Mouse (Mus musculus): Measurements from ENCODE around the gene Ndufa4.
"Not testable (repeated sequence)": the region's sequence is repeated elsewhere in the genome, so short reads cannot be mapped to it uniquely, and the experiment has no call there.

The Ndufa4 gene

DNA sequence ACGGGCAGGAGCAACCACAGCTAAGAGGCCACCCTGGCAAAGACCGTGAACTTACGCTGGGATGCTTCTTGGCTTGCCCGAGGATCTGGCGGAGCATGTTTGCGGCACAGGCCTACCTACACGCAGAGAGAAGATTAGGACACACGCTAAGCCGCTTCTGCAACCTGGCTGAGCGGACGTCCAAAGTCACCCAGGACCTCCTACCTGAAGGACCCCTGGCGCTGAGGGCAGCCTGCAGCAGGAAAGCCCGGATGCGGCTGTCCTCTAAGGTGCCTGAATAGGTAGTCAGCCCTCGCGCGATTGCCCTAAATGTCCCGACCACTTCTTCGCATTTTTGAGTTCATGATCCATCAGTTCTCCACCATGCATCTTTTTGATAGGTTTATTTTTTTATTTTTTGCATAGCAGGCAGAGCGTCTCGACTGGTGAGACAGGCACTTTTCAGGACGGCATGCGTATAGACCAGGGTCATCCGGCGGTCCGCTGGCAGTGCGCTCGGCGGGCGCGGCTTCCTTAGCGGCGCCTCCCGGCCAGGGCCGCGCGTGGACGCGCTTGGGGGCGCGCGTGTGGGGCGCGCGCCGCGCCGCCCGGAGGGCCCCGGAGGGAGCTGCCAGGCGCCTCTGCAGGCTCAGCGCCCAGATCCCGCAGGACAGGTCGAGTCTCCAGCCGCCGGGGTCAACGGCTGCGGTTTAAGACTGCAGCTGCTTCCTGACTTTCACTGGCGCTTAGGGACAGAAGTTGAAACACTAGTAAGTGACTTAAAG, at the start of gene Ndufa4, which contains the start of gene Phf14:
TSS of gene Ndufa4 (minus strand) at position 229 of the 764 bp plus-strand sequence.
TSS of gene Phf14 (plus strand) at position 541 of the 764 bp plus-strand sequence.
- peak; percentile 88 for DNase-seq (ENCODE audit: low spot score)

DNA sequence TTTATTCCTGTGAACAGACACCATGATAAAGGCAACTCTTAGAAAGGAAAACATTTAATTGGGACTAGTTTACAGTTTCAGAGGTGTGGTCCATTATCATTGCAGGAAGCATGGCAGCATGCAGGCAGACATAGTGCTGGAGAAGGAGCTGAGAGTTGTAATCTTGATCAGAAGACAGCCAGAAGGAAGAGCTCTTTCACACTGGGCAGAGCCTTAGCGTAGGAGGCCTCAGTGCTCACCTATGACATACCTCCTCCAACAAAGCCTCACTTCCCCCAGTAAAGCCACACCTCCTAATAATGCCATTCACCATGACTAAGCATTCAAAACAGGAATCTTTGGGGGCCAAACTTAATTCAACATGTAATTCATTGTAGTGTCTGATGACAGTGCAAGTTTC, 40.8 kb upstream of the Ndufa4 start:
- DNase-seq (ENCODE audit: low spot score): no peak

GRCm38 (mm10) chr6:11942089-11942488, 34.8 kb upstream of the Ndufa4 start:
- no peak for DNase-seq (ENCODE audit: low spot score)

- no peak for DNase-seq (ENCODE audit: low spot score)
Measured at GRCm38 (mm10) chr6:11940895-11941294, 33.6 kb upstream of the Ndufa4 start.

GRCm38 (mm10) chr6:11933403-11933802, 26.1 kb upstream of the Ndufa4 start:
- DNase-seq (ENCODE audit: low spot score): no peak

GRCm38 (mm10) chr6:11927485-11927884, 20.2 kb upstream of the Ndufa4 start:
- no peak for DNase-seq (ENCODE audit: low spot score)

DNA sequence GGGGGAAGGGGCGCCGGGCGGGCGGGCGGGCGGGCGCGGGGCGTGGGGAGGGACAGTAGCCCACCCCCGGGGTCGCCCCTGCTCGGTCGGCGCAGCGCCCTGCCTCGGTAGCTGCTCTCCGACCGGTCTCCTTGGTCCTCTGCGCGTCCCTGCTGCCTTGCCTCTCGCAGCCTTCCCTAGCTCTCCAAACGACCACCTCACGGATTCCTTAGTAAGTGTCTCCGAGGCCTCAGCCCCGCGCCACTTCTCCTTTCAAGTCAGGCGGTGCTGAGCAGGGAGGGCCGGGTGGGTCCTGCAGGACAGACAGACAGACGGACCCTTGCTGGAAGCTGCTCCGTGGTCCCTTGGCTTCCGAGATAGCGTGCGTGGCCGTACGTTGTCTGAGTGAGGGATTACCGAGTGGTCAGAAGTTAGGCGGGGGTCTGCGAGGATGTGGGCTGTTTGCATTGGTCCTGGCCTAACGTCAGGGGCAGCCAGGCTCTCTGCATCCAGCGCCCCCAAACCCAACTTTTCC, 18.8 kb upstream of the Ndufa4 start:
- DNase-seq (ENCODE audit: low spot score): no peak

DNA sequence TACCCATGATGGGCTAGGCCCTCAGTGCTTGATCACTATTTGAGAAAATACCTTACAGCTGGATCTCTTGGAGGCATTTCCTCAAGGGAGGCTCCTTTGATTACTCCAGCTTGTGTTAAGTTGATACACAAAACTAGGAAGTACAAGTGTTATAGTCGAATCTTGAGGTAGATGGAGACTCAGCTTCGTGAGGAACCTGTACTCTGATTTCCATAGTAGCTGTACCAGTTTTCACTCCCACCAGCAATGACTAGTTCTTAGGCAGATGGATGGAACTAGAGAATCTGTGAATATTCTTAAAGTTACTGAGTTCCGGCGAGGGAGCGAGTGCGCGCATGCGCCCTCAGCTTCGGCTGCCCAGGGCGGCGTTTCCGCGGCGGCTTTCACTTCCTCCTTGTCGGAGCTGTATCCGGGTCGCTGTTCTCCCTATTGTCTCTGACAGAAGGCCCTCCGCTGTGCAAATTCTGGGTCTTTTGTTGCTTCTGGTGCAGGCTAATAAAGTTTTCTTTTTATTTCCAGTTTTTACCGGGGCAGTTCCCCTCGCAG, 18.3 kb upstream of the Ndufa4 start:
- peak; percentile 77 for DNase-seq (ENCODE audit: low spot score)

- DNase-seq (ENCODE audit: low spot score): no peak
Measured at GRCm38 (mm10) chr6:11908170-11908569, 873 bp upstream of the Ndufa4 start.

DNA sequence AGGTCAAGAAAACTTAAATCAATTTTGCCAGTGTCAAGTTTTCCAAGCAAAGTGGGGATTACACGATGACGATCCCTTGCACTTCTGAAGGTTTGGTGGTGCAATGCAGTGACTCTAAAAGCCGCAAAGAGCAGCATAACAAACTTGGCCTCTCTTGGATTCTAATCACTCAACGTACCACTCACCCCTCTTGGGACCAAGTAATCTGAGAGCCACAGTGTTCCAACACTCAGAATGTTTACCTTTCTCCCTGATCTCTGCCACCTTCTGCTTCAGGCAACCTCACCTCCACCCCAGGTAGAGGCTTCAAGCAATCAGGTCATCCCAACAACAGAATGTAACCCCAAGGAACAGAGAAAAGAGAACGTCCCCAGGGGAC, 418 bp downstream of the Ndufa4 start:
- no peak for DNase-seq (ENCODE audit: low spot score)

- no peak for DNase-seq (ENCODE audit: low spot score)
Measured at GRCm38 (mm10) chr6:11900809-11901310, 6.4 kb downstream of the Ndufa4 start.

GRCm38 (mm10) chr6:11875364-11875763, 31.9 kb downstream of the Ndufa4 start:
- DNase-seq (ENCODE audit: low spot score): not testable (repeated sequence)
